In the genomic region with DNA sequence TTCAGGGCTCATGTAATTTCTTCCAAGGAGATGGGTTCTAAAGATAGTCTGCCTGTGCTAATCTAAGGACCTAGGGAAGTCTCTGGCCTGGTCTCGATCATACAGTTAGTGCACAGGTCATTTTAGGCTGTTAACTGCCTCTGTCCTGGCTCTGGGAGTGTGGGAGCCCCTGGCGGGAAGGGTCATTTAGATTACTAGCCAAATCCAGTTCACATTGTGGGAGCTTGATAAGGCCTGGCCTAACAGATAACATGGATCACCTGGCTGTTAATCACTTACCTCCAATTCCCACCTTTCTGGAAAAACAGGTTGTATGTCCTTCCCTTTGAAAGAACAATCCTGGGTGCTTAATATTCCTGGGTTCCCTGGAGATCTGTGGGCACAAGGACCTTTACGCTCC, we compare ENCODE assay signal across 22 mouse cellular contexts.
A peak's percentile ranks its signal among the peaks of the same experiment; 100 is the strongest.
DNase-seq lines count a peak whose midpoint lies in the region; ATAC-seq and TF ChIP-seq lines count a peak whose summit lies in the region.
"Had no signal": no experiment of that assay in that cellular context is flagged by ENCODE, and none has a peak within 500 bp of the region (broad histone marks: within the 10 kb centered on the region; RNA-seq: fewer than 3 reads in every experiment).

No protein-coding gene starts in this region.

- 69% methylated on average over 3 of the region's 3 CpGs for WGBS in intestine, embryonic 14.5 days
- WGBS in intestine, postnatal 0 days: 44% methylated on average over 3 of the region's 3 CpGs
- WGBS in intestine, embryonic 15.5 days: 57% methylated on average over 3 of the region's 3 CpGs
- WGBS in stomach, embryonic 16.5 days: 55% methylated on average over 3 of the region's 3 CpGs

- H3K9ac ChIP-seq in intestine, embryonic 14.5 days (ENCODE audit: low read length): no peak overlapping the region
- H3K9ac ChIP-seq in intestine, postnatal 0 days (ENCODE audit: low read depth, low read length): no peak overlapping the region
- no peak overlapping the region for H3K9ac ChIP-seq in intestine, embryonic 15.5 days
- H3K9ac ChIP-seq in stomach, embryonic 16.5 days (ENCODE audit: low read length): no peak overlapping the region
- H3K9ac ChIP-seq: embryonic facial prominence, embryonic 12.5 days; forebrain, embryonic 13.5 days; forebrain, embryonic 15.5 days had no signal

- no peaks in the 10 kb centered on the region for H3K9me3 ChIP-seq in intestine, embryonic 14.5 days (ENCODE audit: control insufficient read depth, low read length)
- H3K9me3 ChIP-seq in intestine, postnatal 0 days (ENCODE audit: control insufficient read depth): no peaks in the 10 kb centered on the region
- H3K9me3 ChIP-seq in intestine, embryonic 15.5 days: no peaks in the 10 kb centered on the region
- no peaks in the 10 kb centered on the region for H3K9me3 ChIP-seq in stomach, embryonic 16.5 days (replicated peaks; ENCODE audit: control insufficient read depth, low read length)
- H3K9me3 ChIP-seq: embryonic facial prominence, embryonic 10.5 days; embryonic facial prominence, embryonic 12.5 days; forebrain, embryonic 13.5 days; forebrain, embryonic 15.5 days had no signal

- no peak for DNase-seq in intestine, embryonic 14.5 days (ENCODE audit: low spot score)
- DNase-seq in left cerebral cortex, postnatal 14 days (ENCODE audit: low spot score in 2 of 2): no peak
- DNase-seq: adrenal gland, adult 8-10 months; adrenal gland, postnatal 14 days; adrenal gland, postnatal 36 days; B cell, adult 2 months; cerebellum, adult 11-12 months; cerebellum, adult 2 months; cerebellum, adult 9-10 months; cerebellum, postnatal 10 days; cerebellum, postnatal 25 days had no signal

- TF ChIP-seq CTCF in intestine, postnatal 0 days (IDR thresholded peaks at IDR 0.05; ENCODE audit: low read depth): no peak

- no peak overlapping the region for H3K4me2 ChIP-seq in intestine, embryonic 14.5 days (ENCODE audit: low read length)
- no peak overlapping the region for H3K4me2 ChIP-seq in intestine, postnatal 0 days (replicated peaks; ENCODE audit: low read depth)
- no peak overlapping the region for H3K4me2 ChIP-seq in intestine, embryonic 15.5 days (replicated peaks)
- no peak overlapping the region for H3K4me2 ChIP-seq in stomach, embryonic 16.5 days (ENCODE audit: low read depth, low read length)
- H3K4me2 ChIP-seq: embryonic facial prominence, embryonic 12.5 days; forebrain, embryonic 13.5 days; forebrain, embryonic 15.5 days had no signal

- H3K36me3 ChIP-seq in intestine, embryonic 14.5 days (ENCODE audit: control insufficient read depth, insufficient read depth, low read length): no peaks in the 10 kb centered on the region
- H3K36me3 ChIP-seq in intestine, postnatal 0 days (ENCODE audit: control insufficient read depth, insufficient read depth): no peaks in the 10 kb centered on the region
- H3K36me3 ChIP-seq in intestine, embryonic 15.5 days: no peaks in the 10 kb centered on the region
- no peaks in the 10 kb centered on the region for H3K36me3 ChIP-seq in stomach, embryonic 16.5 days (ENCODE audit: control insufficient read depth, insufficient read depth, low read length)
- H3K36me3 ChIP-seq: embryonic facial prominence, embryonic 10.5 days; embryonic facial prominence, embryonic 12.5 days; forebrain, embryonic 15.5 days; G1E had no signal

- intact Hi-C loops in left cerebral cortex, postnatal 14 days (cut with DNase I): no loop called here

- H3K27me3 ChIP-seq in intestine, embryonic 14.5 days (replicated peaks; ENCODE audit: control insufficient read depth, insufficient read depth, low read length): no peaks in the 10 kb centered on the region
- H3K27me3 ChIP-seq in intestine, postnatal 0 days (replicated peaks; ENCODE audit: control insufficient read depth, insufficient read depth, low read length): no peaks in the 10 kb centered on the region
- H3K27me3 ChIP-seq in intestine, embryonic 15.5 days (replicated peaks): no peaks in the 10 kb centered on the region
- H3K27me3 ChIP-seq in stomach, embryonic 16.5 days (ENCODE audit: control insufficient read depth, insufficient read depth, low read length): no peaks in the 10 kb centered on the region
- H3K27me3 ChIP-seq: embryonic facial prominence, embryonic 12.5 days; forebrain, embryonic 13.5 days; forebrain, embryonic 15.5 days had no signal

- H3K4me1 ChIP-seq in intestine, embryonic 14.5 days (replicated peaks; ENCODE audit: control insufficient read depth, insufficient read depth, low read length): no peaks in the 10 kb centered on the region
- peaks cover 3% of the 10 kb centered on the region; the same call in 1 of the 2 replicates for H3K4me1 ChIP-seq in intestine, postnatal 0 days (replicated peaks; ENCODE audit: control insufficient read depth, insufficient read depth, low read length)
- no peaks in the 10 kb centered on the region for H3K4me1 ChIP-seq in intestine, embryonic 15.5 days (replicated peaks)
- no peaks in the 10 kb centered on the region for H3K4me1 ChIP-seq in stomach, embryonic 16.5 days (ENCODE audit: control insufficient read depth, insufficient read depth, low read length)
- H3K4me1 ChIP-seq: embryonic facial prominence, embryonic 10.5 days; embryonic facial prominence, embryonic 12.5 days had no signal

- ATAC-seq in intestine, embryonic 14.5 days (replicated peaks; ENCODE audit: low FRiP score, low TSS enrichment, low read depth): peak; percentile 74
- ATAC-seq in intestine, postnatal 0 days: no peak
- ATAC-seq in intestine, embryonic 15.5 days: peak; percentile 97
- ATAC-seq in stomach, embryonic 16.5 days (ENCODE audit: insufficient read depth, low FRiP score): peak; percentile 66
- ATAC-seq: activated CD4-positive, CD25-positive, alpha-beta regulatory T cell, adult 4 months; CD4-positive, CD25-positive, alpha-beta regulatory T cell, adult 4 months; forebrain, embryonic 15.5 days; Patski had no signal

- no peak overlapping the region for H3K27ac ChIP-seq in intestine, embryonic 14.5 days (ENCODE audit: low read depth)
- no peak overlapping the region for H3K27ac ChIP-seq in intestine, postnatal 0 days (ENCODE audit: low read depth, low read length)
- H3K27ac ChIP-seq in intestine, embryonic 15.5 days: no peak overlapping the region
- no peak overlapping the region for H3K27ac ChIP-seq in stomach, embryonic 16.5 days (ENCODE audit: low read length)
- H3K27ac ChIP-seq: embryonic facial prominence, embryonic 10.5 days; embryonic facial prominence, embryonic 12.5 days; forebrain, embryonic 13.5 days; forebrain, embryonic 15.5 days had no signal

- no peak overlapping the region for H3K4me3 ChIP-seq in intestine, embryonic 14.5 days (ENCODE audit: low read depth, low read length)
- H3K4me3 ChIP-seq in intestine, postnatal 0 days (ENCODE audit: low read depth, low read length): no peak overlapping the region
- H3K4me3 ChIP-seq in intestine, embryonic 15.5 days (replicated peaks): no peak overlapping the region
- H3K4me3 ChIP-seq in stomach, embryonic 16.5 days (replicated peaks; ENCODE audit: low read length): no peak overlapping the region
- H3K4me3 ChIP-seq: embryonic facial prominence, embryonic 10.5 days; embryonic facial prominence, embryonic 12.5 days; forebrain, embryonic 13.5 days; forebrain, embryonic 15.5 days had no signal
